Mouse (Mus musculus): ENCODE measurements around the gene Rtp1. TPM values are rescaled to one million over a fixed set of nuclear protein-coding genes. Genes with fewer than 3 reads are reported as not detected.

Gene Rtp1
- polyA plus RNA-seq, 1 experiment from 2014 or later = 0.06 TPM

GRCm38 (mm10) chr16:23419565-23420085 lies 9.3 kb upstream of the Rtp1 start:
- no peak overlapping the region for H3K9ac ChIP-seq
- H3K4me2 ChIP-seq = no peak overlapping the region
- WGBS = 92% methylated on average over 8 of the region's 8 CpGs
- no peak overlapping the region for H3K27ac ChIP-seq (replicated peaks)
- no peak overlapping the region for H3K4me3 ChIP-seq
- H3K36me3 ChIP-seq = no peaks in the 10 kb centered on the region
- no peaks in the 10 kb centered on the region for H3K27me3 ChIP-seq
- no peak for ATAC-seq (ENCODE audit: low read depth)
- no peaks in the 10 kb centered on the region for H3K9me3 ChIP-seq
- H3K4me1 ChIP-seq (replicated peaks) = peaks cover 21% of the 10 kb centered on the region

- H3K27me3 ChIP-seq = no peaks in the 10 kb centered on the region
- H3K9me3 ChIP-seq = no peaks in the 10 kb centered on the region
- no peak overlapping the region for H3K4me3 ChIP-seq
- no peak overlapping the region for H3K4me2 ChIP-seq
- H3K9ac ChIP-seq = no peak overlapping the region
- ATAC-seq (ENCODE audit: low read depth) = no peak
- H3K36me3 ChIP-seq = no peaks in the 10 kb centered on the region
- WGBS = 67% methylated on average over 5 of the region's 5 CpGs
- no peaks in the 10 kb centered on the region for H3K4me1 ChIP-seq (replicated peaks)
- H3K27ac ChIP-seq (replicated peaks) = no peak overlapping the region
Observed at GRCm38 (mm10) chr16:23423825-23424224, 5.1 kb upstream of the Rtp1 start.

GRCm38 (mm10) chr16:23427701-23428100 lies 1.2 kb upstream of the Rtp1 start:
- no peak for ATAC-seq (ENCODE audit: low read depth)
- H3K4me2 ChIP-seq = no peak overlapping the region
- H3K9me3 ChIP-seq = no peaks in the 10 kb centered on the region
- WGBS = 82% methylated on average over 1 of the region's 1 CpGs
- no peaks in the 10 kb centered on the region for H3K27me3 ChIP-seq
- H3K36me3 ChIP-seq = no peaks in the 10 kb centered on the region
- no peaks in the 10 kb centered on the region for H3K4me1 ChIP-seq (replicated peaks)
- H3K27ac ChIP-seq (replicated peaks) = no peak overlapping the region
- H3K9ac ChIP-seq = no peak overlapping the region
- H3K4me3 ChIP-seq = no peak overlapping the region

DNA sequence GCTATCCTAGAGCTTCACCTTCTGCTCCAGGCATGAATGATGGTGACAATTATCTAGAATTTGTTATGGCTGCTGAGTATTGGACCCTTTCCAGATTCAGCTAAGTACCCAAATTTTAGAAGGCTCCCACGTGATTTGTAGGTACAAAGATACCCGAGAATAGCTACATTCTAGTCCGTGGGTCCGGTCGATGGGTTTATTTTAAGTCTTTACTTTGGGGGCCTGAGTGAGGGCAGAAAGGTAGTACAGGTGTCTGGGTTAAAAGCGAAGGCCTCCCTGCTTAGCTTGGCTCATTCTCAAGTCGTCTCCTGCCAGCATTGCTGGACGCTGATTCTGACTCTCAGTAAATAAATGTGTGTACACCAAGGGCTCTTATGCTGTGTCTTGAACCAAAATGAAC lies 1.1 kb downstream of the Rtp1 start:
- H3K4me3 ChIP-seq = no peak overlapping the region
- no peaks in the 10 kb centered on the region for H3K27me3 ChIP-seq
- ATAC-seq (ENCODE audit: low read depth) = no peak
- H3K4me2 ChIP-seq = no peak overlapping the region
- no peaks in the 10 kb centered on the region for H3K4me1 ChIP-seq (replicated peaks)
- H3K27ac ChIP-seq (replicated peaks) = no peak overlapping the region
- no peaks in the 10 kb centered on the region for H3K9me3 ChIP-seq
- no peak overlapping the region for H3K9ac ChIP-seq
- 89% methylated on average over 8 of the region's 8 CpGs for WGBS
- no peaks in the 10 kb centered on the region for H3K36me3 ChIP-seq

GRCm38 (mm10) chr16:23437404-23438166 lies 8.7 kb downstream of the Rtp1 start:
- Histone ChIP-seq H3K4me2 (no peak overlapping the region), H3K27ac (replicated peaks) (no peak overlapping the region), H3K9ac (no peak overlapping the region), H3K4me3 (no peak overlapping the region), H3K36me3 (no peaks in the 10 kb centered on the region), H3K4me1 (replicated peaks) (no peaks in the 10 kb centered on the region), H3K9me3 (no peaks in the 10 kb centered on the region), H3K27me3 (no peaks in the 10 kb centered on the region)
- no peak for ATAC-seq (ENCODE audit: low read depth)
- WGBS = 55% methylated on average over 12 of the region's 12 CpGs

DNA sequence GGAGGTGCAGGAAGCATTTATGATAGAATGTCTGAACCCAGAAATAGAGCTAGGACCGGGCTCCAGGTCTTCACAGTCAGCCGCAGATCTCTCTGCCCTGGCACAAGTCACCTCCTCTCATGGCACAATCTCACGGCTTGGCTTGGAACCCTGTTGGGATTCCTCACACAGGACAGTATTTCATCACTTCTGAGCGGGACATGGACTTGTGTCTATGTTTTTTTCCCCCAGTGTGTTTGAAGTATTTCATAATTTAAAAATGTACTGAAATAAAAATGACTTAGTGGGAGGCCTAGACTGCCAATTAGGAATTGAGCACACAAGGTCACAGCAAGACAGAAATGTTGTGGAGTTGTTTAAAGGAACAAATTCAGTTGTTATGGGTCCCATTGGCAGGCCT lies 15.3 kb downstream of the Rtp1 start:
- H3K4me3 ChIP-seq = no peak overlapping the region
- no peak overlapping the region for H3K4me2 ChIP-seq
- 91% methylated on average over 4 of the region's 4 CpGs for WGBS
- H3K36me3 ChIP-seq = no peaks in the 10 kb centered on the region
- no peak overlapping the region for H3K27ac ChIP-seq (replicated peaks)
- no peak overlapping the region for H3K9ac ChIP-seq
- H3K9me3 ChIP-seq = no peaks in the 10 kb centered on the region
- no peak for ATAC-seq (ENCODE audit: low read depth)
- H3K27me3 ChIP-seq = no peaks in the 10 kb centered on the region
- H3K4me1 ChIP-seq (replicated peaks) = no peaks in the 10 kb centered on the region

GRCm38 (mm10) chr16:23449946-23450345 lies 21.0 kb downstream of the Rtp1 start:
- WGBS = 86% methylated on average over 2 of the region's 2 CpGs
- no peaks in the 10 kb centered on the region for H3K9me3 ChIP-seq
- no peak overlapping the region for H3K4me3 ChIP-seq
- no peak overlapping the region for H3K9ac ChIP-seq
- no peaks in the 10 kb centered on the region for H3K4me1 ChIP-seq (replicated peaks)
- no peak for ATAC-seq (ENCODE audit: low read depth)
- H3K27me3 ChIP-seq = no peaks in the 10 kb centered on the region
- H3K4me2 ChIP-seq = no peak overlapping the region
- no peak overlapping the region for H3K27ac ChIP-seq (replicated peaks)
- H3K36me3 ChIP-seq = no peaks in the 10 kb centered on the region

DNA sequence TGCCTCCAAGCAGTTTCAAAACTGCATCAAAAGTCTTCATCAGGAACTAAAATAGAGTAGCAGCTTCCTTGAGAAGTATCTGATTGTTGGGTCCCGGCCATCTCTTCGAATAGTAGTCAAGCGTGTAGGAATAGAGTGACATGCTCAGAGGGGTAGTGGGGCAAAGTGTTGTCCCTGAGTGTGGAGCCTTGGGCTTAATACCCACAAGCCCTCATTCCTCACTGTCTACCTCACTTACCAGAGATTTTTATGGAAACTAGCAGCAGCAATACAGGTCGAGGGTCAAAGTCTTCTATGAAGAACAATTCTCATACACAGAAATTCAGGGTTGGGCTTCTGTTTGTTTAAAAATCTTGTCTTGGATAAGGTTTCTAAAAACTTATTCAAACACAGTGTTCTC lies 21.9 kb downstream of the Rtp1 start:
- no peaks in the 10 kb centered on the region for H3K36me3 ChIP-seq
- H3K9ac ChIP-seq = no peak overlapping the region
- no peaks in the 10 kb centered on the region for H3K4me1 ChIP-seq (replicated peaks)
- no peaks in the 10 kb centered on the region for H3K9me3 ChIP-seq
- no peak overlapping the region for H3K4me3 ChIP-seq
- ATAC-seq (ENCODE audit: low read depth) = no peak
- H3K27me3 ChIP-seq = no peaks in the 10 kb centered on the region
- H3K4me2 ChIP-seq = no peak overlapping the region
- H3K27ac ChIP-seq (replicated peaks) = no peak overlapping the region
- WGBS = 89% methylated on average over 4 of the region's 4 CpGs

DNA sequence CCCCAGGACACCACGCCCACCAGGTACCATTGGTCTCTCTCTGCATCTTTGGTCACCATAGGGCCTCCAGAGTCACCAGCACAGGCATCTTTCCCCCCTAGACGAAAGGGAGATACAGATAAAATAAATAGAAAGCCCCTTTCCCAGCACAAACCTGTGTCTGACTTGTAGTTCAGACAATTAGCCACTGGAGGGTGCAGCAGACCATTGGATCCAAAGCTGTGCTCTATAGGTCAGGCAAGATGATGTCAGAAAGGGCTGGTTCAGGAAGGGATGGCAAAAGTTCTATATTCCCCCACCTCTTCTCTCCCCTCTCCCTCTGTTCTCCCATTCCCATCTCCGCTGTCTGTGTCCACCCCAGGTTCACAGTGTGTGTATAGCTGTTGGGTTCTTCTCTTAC lies 23.5 kb downstream of the Rtp1 start:
- no peaks in the 10 kb centered on the region for H3K36me3 ChIP-seq
- peak; percentile 71 for ATAC-seq (ENCODE audit: low read depth)
- 19% methylated on average over 3 of the region's 3 CpGs for WGBS
- no peak overlapping the region for H3K4me3 ChIP-seq
- H3K4me2 ChIP-seq = no peak overlapping the region
- H3K27me3 ChIP-seq = no peaks in the 10 kb centered on the region
- no peak overlapping the region for H3K9ac ChIP-seq
- no peak overlapping the region for H3K27ac ChIP-seq (replicated peaks)
- H3K4me1 ChIP-seq (replicated peaks) = no peaks in the 10 kb centered on the region
- H3K9me3 ChIP-seq = no peaks in the 10 kb centered on the region

- H3K27me3 ChIP-seq = no peaks in the 10 kb centered on the region
- no peaks in the 10 kb centered on the region for H3K4me1 ChIP-seq (replicated peaks)
- ATAC-seq (ENCODE audit: low read depth) = no peak
- H3K9me3 ChIP-seq = no peaks in the 10 kb centered on the region
- no peak overlapping the region for H3K27ac ChIP-seq (replicated peaks)
- no peaks in the 10 kb centered on the region for H3K36me3 ChIP-seq
- WGBS = 76% methylated on average over 6 of the region's 6 CpGs
- no peak overlapping the region for H3K9ac ChIP-seq
- H3K4me3 ChIP-seq = no peak overlapping the region
- no peak overlapping the region for H3K4me2 ChIP-seq
Observed at GRCm38 (mm10) chr16:23454376-23454775, 25.4 kb downstream of the Rtp1 start.

DNA sequence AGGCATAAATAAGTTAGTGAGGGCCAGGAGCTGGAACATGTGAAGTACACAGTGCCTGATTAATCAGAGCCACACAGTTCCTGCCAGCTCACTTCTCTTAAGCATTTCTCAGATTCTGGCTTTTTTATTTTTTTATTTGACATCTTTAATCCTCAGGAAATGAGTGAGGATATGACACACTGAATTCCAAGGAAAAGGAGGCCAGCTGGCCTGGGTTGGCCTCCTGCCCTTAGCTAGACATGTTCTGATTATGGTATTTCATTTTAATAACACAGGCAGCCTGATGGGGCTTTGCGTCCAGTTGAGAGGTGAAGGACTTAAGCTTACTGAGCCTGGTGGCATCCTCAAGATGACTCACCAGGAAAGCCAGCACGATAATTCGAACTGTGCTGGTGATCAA lies 27.6 kb downstream of the Rtp1 start:
- ATAC-seq (ENCODE audit: low read depth) = no peak
- WGBS = 91% methylated on average over 3 of the region's 3 CpGs

DNA sequence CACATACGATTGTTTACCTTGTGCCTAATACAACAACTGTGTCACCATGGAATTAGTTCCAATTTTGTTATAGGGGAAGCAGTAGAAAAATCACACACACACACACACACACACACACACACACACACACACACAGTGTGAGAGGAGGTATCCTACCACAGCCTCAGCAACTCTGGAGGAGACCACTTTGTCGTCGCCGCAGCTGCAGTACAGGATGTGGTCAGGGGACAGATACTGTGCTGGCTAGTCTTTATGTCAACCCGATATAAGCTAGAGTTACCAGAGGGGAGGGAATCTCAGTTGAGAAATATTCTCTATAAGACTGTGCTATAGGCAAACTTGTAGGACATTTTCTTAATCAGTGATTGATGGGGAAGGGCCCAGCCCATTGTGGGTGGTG lies 28.4 kb downstream of the Rtp1 start:
- Histone ChIP-seq H3K27ac (replicated peaks) (no peak overlapping the region), H3K4me1 (replicated peaks) (no peaks in the 10 kb centered on the region), H3K9ac (no peak overlapping the region), H3K4me2 (no peak overlapping the region), H3K9me3 (no peaks in the 10 kb centered on the region), H3K27me3 (no peaks in the 10 kb centered on the region), H3K4me3 (no peak overlapping the region), H3K36me3 (no peaks in the 10 kb centered on the region)
- ATAC-seq (ENCODE audit: low read depth) = no peak
- 96% methylated on average over 5 of the region's 5 CpGs for WGBS

More for the DNA sequence above, 27.6 kb downstream of the Rtp1 start:
- Histone ChIP-seq H3K4me1 (replicated peaks) (no peaks in the 10 kb centered on the region), H3K4me3 (no peak overlapping the region), H3K9ac (no peak overlapping the region), H3K27me3 (no peaks in the 10 kb centered on the region), H3K9me3 (no peaks in the 10 kb centered on the region), H3K36me3 (no peaks in the 10 kb centered on the region), H3K27ac (replicated peaks) (no peak overlapping the region), H3K4me2 (no peak overlapping the region)

Measured in neural tube, embryonic 13.5 days (tissue).